Mouse (Mus musculus) thymus, postnatal 25 days (tissue): ENCODE results near the gene Rab40c.

Experiments used
- DNase-seq: peaks from one replicate; pipeline ENCODE4 v3.0.0; 2022

The Rab40c gene

DNA sequence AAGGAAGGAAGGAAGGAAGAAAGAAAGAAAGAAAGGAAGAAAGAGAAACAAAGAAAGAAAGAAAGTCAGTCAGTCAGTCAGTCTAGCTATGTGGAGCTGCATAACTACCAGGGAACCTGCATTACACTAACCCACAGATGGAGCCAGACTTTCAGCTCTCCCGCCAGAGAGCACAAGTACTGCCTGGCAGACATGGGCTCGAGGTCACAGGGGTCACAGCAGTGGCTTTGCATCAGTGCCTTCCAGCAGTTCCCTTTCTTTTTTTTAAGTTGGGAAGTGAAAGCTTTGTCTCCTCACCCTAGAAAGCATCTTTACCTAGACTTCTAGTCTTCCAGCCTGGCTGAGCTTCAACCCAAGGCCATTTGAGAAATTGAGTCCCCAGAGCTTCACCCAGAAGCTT lies 24.1 kb downstream of the Rab40c start:
- DNase-seq: no peak

GRCm38 (mm10) chr17:25893975-25894617 lies 25.4 kb downstream of the Rab40c start:
- DNase-seq: peak; percentile 72

GRCm38 (mm10) chr17:25888837-25889236 lies 30.7 kb downstream of the Rab40c start:
- no peak for DNase-seq

GRCm38 (mm10) chr17:25887467-25887866 lies 32.1 kb downstream of the Rab40c start:
- no peak for DNase-seq

- no peak for DNase-seq
Observed at GRCm38 (mm10) chr17:25886806-25887205, 32.7 kb downstream of the Rab40c start.

- peak; percentile 30 for DNase-seq
Observed at GRCm38 (mm10) chr17:25885636-25886035, 33.9 kb downstream of the Rab40c start.

DNA sequence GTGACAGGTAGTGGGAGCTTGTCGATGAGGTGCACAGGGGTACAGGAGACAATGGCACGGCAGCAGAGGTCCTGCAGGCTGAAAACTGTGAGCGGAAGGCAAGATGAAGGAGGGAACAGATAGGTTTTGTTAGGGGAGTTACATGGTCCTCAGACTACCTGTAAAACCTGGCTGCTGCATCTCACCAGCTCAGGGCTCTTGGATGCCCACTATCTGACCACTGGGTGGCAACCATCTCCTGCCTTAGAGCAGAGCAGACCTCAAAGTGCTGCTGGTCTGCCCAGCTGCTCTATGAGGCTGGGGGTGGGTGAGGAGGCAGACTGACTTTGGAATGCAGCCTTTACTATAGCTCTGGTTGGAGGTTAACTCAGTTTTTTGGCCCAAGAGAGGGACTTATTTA lies 35.7 kb downstream of the Rab40c start:
- DNase-seq: no peak

DNA sequence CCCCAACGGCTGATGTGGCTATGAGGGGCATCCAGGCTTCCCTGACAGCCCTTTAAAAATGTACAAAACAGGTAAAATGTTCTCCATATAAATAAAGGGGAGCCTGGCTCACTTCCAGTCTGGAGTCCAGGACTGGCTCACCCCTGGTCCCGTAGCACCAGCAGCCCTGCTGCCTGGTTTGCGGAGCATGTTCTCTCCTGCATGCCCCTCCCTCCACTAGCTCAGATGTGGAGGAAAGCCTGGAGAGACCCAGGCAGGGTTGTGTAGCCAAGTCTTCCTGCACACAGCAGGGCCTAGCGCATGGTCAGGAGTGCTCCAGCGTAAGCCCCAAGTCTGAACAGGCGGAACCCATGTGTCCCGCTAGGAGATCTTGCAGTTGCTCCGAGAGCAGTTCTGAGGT lies 36.3 kb downstream of the Rab40c start:
- DNase-seq: no peak

GRCm38 (mm10) chr17:25882306-25882705 lies 37.2 kb downstream of the Rab40c start:
- DNase-seq: no peak

DNA sequence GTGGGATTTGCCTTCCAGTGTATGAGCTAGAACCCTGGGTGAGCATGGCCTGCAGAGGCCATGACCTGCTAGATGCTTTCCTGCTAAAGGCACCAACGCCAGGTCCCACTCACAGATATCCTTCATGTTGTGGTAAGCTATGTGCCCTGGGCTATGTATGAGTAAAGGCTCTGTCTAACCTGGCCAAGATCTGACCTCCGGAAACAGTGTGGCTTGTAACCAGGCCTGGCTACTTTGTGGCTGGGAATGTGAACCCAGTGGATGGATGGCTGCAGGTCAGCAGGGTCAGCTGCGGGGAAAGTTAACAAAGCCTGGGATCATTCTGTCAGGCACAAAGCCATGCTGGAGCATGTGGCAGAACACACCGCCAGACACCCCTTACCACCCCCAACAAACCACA lies 37.8 kb downstream of the Rab40c start:
- no peak for DNase-seq

DNA sequence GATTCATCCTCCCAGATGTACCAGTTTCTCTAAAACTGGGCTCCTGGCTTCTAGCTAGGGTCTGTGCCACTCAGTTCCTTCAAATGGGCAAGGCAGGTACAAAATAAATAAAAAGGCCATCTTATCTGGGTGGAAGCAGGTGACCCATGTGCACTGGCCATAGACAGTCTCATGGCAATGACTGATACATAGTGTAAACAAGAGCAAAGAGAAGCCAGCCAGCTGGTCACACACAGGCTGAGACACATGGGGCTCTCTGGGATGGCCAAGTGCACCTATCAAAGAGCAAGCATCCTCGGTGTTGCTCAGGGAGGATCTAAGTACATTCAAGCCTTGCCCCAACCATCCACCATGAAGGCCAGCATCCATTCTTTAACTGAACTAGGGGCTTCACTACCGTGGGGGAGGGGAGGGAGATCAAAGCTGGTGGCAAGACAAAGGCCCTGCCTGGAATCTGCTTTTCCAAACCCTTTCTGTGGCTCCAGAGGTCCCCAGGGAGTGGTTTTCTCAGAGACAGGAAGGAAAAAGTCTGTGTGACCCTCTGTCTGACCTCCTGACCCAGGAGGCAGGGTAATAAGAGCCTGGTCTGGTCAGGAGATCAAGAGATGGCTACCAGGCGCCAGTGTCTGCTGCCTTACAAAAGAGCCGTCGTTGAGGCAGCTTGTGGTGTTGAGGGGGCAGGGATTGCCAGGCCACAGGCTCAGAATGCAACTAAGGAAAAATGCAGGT lies 38.5 kb downstream of the Rab40c start:
- no peak for DNase-seq

DNA sequence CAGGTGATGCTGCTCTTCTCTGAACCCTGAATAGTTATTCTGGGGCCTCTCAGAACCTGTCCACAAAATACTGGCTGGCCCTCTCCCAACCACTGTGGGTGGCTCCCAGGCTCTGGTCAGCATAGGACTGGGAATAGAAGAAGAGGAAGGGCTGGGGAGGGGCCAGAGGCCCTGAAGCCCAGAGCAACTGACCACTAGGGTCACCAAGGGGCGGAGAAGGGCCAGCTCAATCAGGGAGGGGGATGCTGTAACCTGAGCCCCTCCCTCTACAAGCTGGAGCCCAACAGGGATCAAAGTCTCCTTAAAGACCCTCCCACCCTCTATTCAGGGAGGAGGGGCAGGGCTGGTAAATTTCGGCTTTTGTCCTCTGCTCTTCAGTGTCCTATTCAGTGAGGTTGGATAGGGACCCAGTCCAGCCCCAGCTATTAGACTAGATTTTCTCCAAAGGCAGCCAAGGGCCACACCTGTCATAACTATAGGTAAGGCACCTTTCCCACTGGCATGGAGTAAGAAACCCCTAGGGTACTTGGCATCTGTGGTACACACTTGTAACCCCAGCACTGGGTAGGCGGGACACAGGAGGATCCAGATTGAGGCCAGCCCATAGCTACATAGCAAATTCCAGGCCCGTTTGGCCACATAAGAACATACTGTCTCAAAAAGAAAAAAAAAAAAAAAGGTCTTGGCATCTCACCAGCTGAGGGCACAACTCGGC lies 39.2 kb downstream of the Rab40c start, which contains the start of gene Wfikkn1:
TSS of gene Wfikkn1 (minus strand) at position 663 of the 715 bp plus-strand sequence.
- no peak for DNase-seq

GRCm38 (mm10) chr17:25879750-25880149 lies 39.8 kb downstream of the Rab40c start:
- no peak for DNase-seq

- no peak for DNase-seq
Observed at GRCm38 (mm10) chr17:25879261-25879660, 40.3 kb downstream of the Rab40c start.

DNA sequence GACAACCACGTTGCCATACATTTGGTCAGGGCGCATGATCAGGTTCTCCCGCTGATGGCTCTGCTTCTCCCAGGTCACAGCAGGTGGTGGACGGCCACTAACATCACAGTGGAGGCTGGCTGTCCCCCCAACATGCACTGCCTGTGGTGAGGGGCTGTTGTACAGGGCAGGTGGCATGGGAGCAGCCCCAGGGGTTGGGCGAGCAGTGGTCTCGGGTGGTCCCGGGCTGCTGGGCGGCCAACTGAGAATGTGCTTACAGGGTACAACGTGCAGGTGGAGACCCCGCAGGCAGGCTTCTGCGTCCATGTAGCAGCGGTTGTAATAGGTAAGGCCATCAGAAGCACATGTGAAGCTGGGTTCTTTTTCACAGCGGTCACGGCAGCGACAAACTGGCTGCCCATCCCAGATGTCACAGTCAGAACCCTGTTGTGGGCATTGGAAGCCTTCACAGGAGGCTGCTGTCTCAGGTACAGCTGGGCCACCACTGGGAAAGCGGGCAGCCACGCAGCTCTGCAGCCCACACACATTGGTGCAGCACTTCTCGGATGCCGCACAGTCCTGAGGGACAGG lies 40.8 kb downstream of the Rab40c start:
- no peak for DNase-seq

DNA sequence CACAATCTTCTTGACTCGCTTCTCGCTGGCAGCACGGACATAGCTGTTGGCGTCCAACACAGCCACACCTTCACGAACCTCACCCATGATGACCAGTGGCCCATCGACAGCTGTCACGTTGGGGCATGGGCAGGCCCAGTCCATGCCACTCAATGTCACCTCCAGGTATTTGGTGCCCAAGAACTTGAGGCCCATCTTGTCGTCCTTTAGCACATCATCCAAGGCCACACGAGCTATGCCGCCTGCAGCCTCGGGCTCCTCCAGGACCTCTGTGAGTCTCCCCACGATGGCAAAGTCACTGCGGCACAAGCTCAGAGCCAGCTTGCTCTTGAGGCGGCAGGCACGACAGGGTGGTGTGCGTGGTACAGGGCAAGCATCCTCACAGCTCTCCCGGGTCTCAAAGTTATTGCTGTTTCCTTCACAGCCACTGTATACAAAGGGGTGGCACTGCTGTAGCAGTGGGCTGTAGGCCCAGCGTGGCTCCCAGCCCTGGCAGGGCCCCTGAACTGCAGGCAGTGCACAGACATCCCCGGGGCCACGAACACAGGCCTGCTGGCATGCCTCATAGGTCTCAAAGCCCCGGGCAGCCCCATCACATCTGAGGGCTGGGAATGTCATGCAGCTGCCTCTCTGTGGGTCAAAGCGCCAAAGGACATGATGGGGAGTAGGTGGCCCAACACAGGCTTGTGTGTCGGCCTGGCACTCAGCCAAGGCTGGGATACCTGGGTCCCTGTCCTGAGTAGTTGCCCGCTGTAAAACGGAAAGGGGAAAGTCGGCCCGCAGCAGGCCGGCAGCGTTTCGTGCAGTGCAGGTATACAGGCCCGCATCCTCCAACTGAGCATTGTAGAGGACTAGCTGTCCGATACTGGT lies 41.6 kb downstream of the Rab40c start:
- no peak for DNase-seq

GRCm38 (mm10) chr17:25877025-25877424 lies 42.5 kb downstream of the Rab40c start:
- no peak for DNase-seq

- DNase-seq: no peak
Observed at GRCm38 (mm10) chr17:25876347-25876915, 43.1 kb downstream of the Rab40c start.

- peak; percentile 87 for DNase-seq
Observed at GRCm38 (mm10) chr17:25875171-25876136, 44.1 kb downstream of the Rab40c start.

DNA sequence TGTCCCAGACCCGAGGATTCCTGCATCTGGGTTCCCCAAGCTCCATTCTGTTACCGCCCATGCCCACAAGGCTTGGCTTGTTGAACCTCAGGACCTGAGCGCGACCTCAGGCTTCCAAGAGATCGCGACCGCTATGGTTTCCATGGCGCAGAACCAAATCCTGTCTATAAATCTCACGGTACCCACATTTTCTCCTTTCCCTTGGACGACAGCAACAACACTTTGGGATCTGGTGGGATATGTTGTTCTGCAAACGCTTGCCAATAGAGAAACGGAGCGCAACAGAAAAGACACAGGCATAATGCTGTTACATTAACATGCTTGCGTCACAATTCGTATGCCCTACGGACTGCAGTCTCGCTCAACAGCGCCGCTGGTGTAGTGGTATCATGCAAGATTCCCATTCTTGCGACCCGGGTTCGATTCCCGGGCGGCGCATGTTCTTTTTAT lies 44.8 kb downstream of the Rab40c start, which contains the start of gene Mettl26:
TSS of gene Mettl26 (plus strand) at position 354 of the 450 bp plus-strand sequence.
- DNase-seq: peak; percentile 95
